Mouse (Mus musculus) liver, adult 2 months (tissue): ENCODE results near the gene Agap1. TPM values are rescaled to one million over a fixed set of nuclear protein-coding genes. Genes with fewer than 3 reads are reported as not detected.

Experiments
- DNase-seq: peaks from one replicate; pipeline ENCODE4 v3.0.0-alpha.2; 2011; ENCODE audit warnings: low read depth, low spot score; ENCODE audit errors: extremely low read depth
- H3K27ac ChIP-seq: fragments of 200-500 bp; replicated peaks from 2 replicates; pipeline ENCODE4 v1.5.1; 2012; ENCODE audit warnings: low read depth, mild to moderate bottlenecking, control low read depth, inconsistent platforms, low read length; ENCODE audit not compliant: insufficient read depth
- H3K27me3 ChIP-seq: fragments of 200-500 bp; 2 replicates; pipeline ENCODE4 v1.6.1; 2012; ENCODE audit warnings: mild to moderate bottlenecking, moderate library complexity, low read length, inconsistent platforms; ENCODE audit not compliant: control insufficient read depth, insufficient read depth
- H3K36me3 ChIP-seq: fragments of 200-500 bp; 2 replicates; pipeline ENCODE4 v1.6.1; 2012; ENCODE audit warnings: low read length, inconsistent platforms; ENCODE audit not compliant: control insufficient read depth, insufficient read depth
- H3K4me1 ChIP-seq: fragments of 200-500 bp; 2 replicates; pipeline ENCODE4 v1.6.1; 2011; ENCODE audit warnings: low read length; ENCODE audit not compliant: control insufficient read depth, insufficient read depth
- H3K4me3 ChIP-seq: fragments of 200-500 bp; 2 replicates; pipeline ENCODE4 v1.5.1; 2011; ENCODE audit warnings: low read depth, mild to moderate bottlenecking, control low read depth, low read length, moderate library complexity; ENCODE audit not compliant: insufficient read depth
- H3K79me2 ChIP-seq: fragments of 200-500 bp; 2 replicates; pipeline ENCODE4 v1.6.1; 2012; ENCODE audit warnings: inconsistent platforms, mild to moderate bottlenecking, low read length, moderate library complexity; ENCODE audit not compliant: control insufficient read depth, insufficient read depth
- H3K9ac ChIP-seq: fragments of 200-500 bp; 2 replicates; pipeline ENCODE4 v1.6.1; 2012; ENCODE audit warnings: low read depth, mild to moderate bottlenecking, control low read depth, inconsistent platforms, low read length
- CTCF ChIP-seq: fragments of 200-500 bp; IDR thresholded peaks from 2 replicates; pipeline ENCODE4 v1.5.1; 2011; ENCODE audit warnings: low read depth, low read length, control low read depth
- POLR2A ChIP-seq: fragments of 200-500 bp; IDR thresholded peaks from 2 replicates; pipeline ENCODE4 v1.6.1; 2011; ENCODE audit warnings: low read length, control low read depth; ENCODE audit not compliant: insufficient read depth; ENCODE audit errors: extremely low read depth
- WGBS: fragments of 180-500 bp; shearing (Covaris S2); methylation state at CpG from one replicate; pipeline ENCODE4 v1.1.7; 2018; 5-methylcytosine and 5-hydroxymethylcytosine counted together
- polyA plus RNA-seq: library from polyadenylated mRNA; depleted of rRNA; stranded (reverse); fragments of >200 nt; gene quantifications from 2 replicates; pipeline ENCODE4 v1.2.3, GENCODE M21; 2012
- total RNA-seq: library from RNA; depleted of rRNA; stranded (reverse); fragments of >200 nt; gene quantifications from 2 replicates; pipeline ENCODE4 v1.2.3, GENCODE M21; 2014

The Agap1 gene
- total and polyA plus RNA-seq, 2 experiments, result 3.4 to 3.5 TPM

GRCm38 (mm10) chr1:89474853-89475252 lies 20.2 kb downstream of the Agap1 start:
- H3K27ac ChIP-seq, result no peak overlapping the region
- peaks cover 12% of the 10 kb centered on the region for H3K4me1 ChIP-seq
- H3K79me2 ChIP-seq, result peaks cover 58% of the 10 kb centered on the region
- 64% methylated on average over 9 of the region's 9 CpGs for WGBS
- DNase-seq, result no peak
- no peaks in the 10 kb centered on the region for H3K36me3 ChIP-seq
- no peak for TF ChIP-seq POLR2A
- no peaks in the 10 kb centered on the region for H3K27me3 ChIP-seq
- no peak overlapping the region for H3K4me3 ChIP-seq
- no peak overlapping the region for H3K9ac ChIP-seq

GRCm38 (mm10) chr1:89477033-89477432 lies 22.4 kb downstream of the Agap1 start:
- Histone ChIP-seq H3K27me3 (no peaks in the 10 kb centered on the region), H3K36me3 (no peaks in the 10 kb centered on the region), H3K79me2 (peaks cover 59% of the 10 kb centered on the region), H3K4me3 (no peak overlapping the region), H3K9ac (no peak overlapping the region), H3K4me1 (peaks cover 12% of the 10 kb centered on the region), H3K27ac (no peak overlapping the region)
- 90% methylated on average over 5 of the region's 5 CpGs for WGBS
- TF ChIP-seq POLR2A (no peak), CTCF (no peak)
- no peak for DNase-seq

- Histone ChIP-seq H3K79me2 (peaks cover 66% of the 10 kb centered on the region), H3K27ac (no peak overlapping the region), H3K27me3 (no peaks in the 10 kb centered on the region), H3K4me1 (peaks cover 6% of the 10 kb centered on the region), H3K36me3 (no peaks in the 10 kb centered on the region), H3K9ac (no peak overlapping the region), H3K4me3 (no peak overlapping the region)
- WGBS, result 91% methylated on average over 4 of the region's 4 CpGs
- TF ChIP-seq POLR2A, result no peak
- no peak for TF ChIP-seq CTCF
- DNase-seq, result no peak
These were observed 24.2 kb downstream of the Agap1 start for GRCm38 (mm10) chr1:89478571-89479460.

GRCm38 (mm10) chr1:89481154-89481553 lies 26.5 kb downstream of the Agap1 start:
- no peaks in the 10 kb centered on the region for H3K36me3 ChIP-seq
- peaks cover 58% of the 10 kb centered on the region for H3K79me2 ChIP-seq
- no peak overlapping the region for H3K9ac ChIP-seq
- TF ChIP-seq POLR2A, result no peak
- TF ChIP-seq CTCF, result no peak
- H3K4me3 ChIP-seq, result no peak overlapping the region
- 91% methylated on average over 9 of the region's 9 CpGs for WGBS
- DNase-seq, result no peak
- H3K4me1 ChIP-seq, result no peaks in the 10 kb centered on the region
- no peak overlapping the region for H3K27ac ChIP-seq
- H3K27me3 ChIP-seq, result no peaks in the 10 kb centered on the region

GRCm38 (mm10) chr1:89482812-89483211 lies 28.2 kb downstream of the Agap1 start:
- Histone ChIP-seq H3K4me3 (no peak overlapping the region), H3K79me2 (peaks cover 59% of the 10 kb centered on the region), H3K36me3 (no peaks in the 10 kb centered on the region), H3K27me3 (no peaks in the 10 kb centered on the region), H3K4me1 (no peaks in the 10 kb centered on the region), H3K27ac (no peak overlapping the region), H3K9ac (no peak overlapping the region)
- no peak for DNase-seq
- no peak for TF ChIP-seq CTCF
- 82% methylated on average over 5 of the region's 5 CpGs for WGBS

GRCm38 (mm10) chr1:89486891-89487290 lies 32.3 kb downstream of the Agap1 start:
- no peak for DNase-seq
- H3K4me1 ChIP-seq, result no peaks in the 10 kb centered on the region
- peaks cover 48% of the 10 kb centered on the region for H3K79me2 ChIP-seq
- no peak overlapping the region for H3K4me3 ChIP-seq
- H3K36me3 ChIP-seq, result no peaks in the 10 kb centered on the region
- no peak for TF ChIP-seq CTCF
- no peak for TF ChIP-seq POLR2A
- H3K27me3 ChIP-seq, result no peaks in the 10 kb centered on the region
- 97% methylated on average over 6 of the region's 6 CpGs for WGBS
- no peak overlapping the region for H3K27ac ChIP-seq
- no peak overlapping the region for H3K9ac ChIP-seq
